Mouse (Mus musculus): ENCODE results near the gene Tgif2lx2. TPM values are rescaled to one million over a fixed set of nuclear protein-coding genes. Genes with fewer than 3 reads are reported as not detected.
"Not testable (repeated sequence)": the region's sequence is repeated elsewhere in the genome, so short reads cannot be mapped to it uniquely, and the experiment has no call there.

The Tgif2lx2 gene
- polyA plus RNA-seq (2015; fragmentation: Nextera tagmentation; extraction: Ambion mirVana), result not detected in 2 replicates

- ATAC-seq (ENCODE audit: insufficient number of reproducible peaks, low FRiP score, low TSS enrichment, low read depth); H3K36me3 ChIP-seq; H3K9ac ChIP-seq; H3K4me2 ChIP-seq; H3K9me3 ChIP-seq; H3K27ac ChIP-seq; H3K4me1 ChIP-seq; H3K27me3 ChIP-seq; H3K4me3 ChIP-seq: not testable (repeated sequence)
- WGBS, result no CpG with 5 or more reads among the region's 5 CpGs
Observed at GRCm38 (mm10) chrX:118426927-118427326, at the start of gene Tgif2lx2. Gene Tgif2lx2 (plus strand): TSS chrX:118427227.

Other genes starting within 250 kb of the Tgif2lx2 start
- gene Tgif2lx1, start 53.5 kb downstream of the Tgif2lx2 start, polyA plus RNA-seq (2015; fragmentation: Nextera tagmentation; extraction: Ambion mirVana), result not detected in 2 replicates

Measured in limb, embryonic 15.5 days (tissue).